Mouse (Mus musculus): ENCODE measurements around the gene Arid1b.

Arid1b gene

GRCm38 (mm10) chr17:5310425-5310888 is 316.3 kb downstream of the Arid1b start:
- no peak for DNase-seq (ENCODE audit: low read depth, low spot score)

- DNase-seq (ENCODE audit: low read depth, low spot score) = no peak
These were observed 316.9 kb downstream of the Arid1b start for GRCm38 (mm10) chr17:5311062-5311461.

GRCm38 (mm10) chr17:5312307-5312706 is 318.2 kb downstream of the Arid1b start:
- DNase-seq (ENCODE audit: low read depth, low spot score) = no peak

GRCm38 (mm10) chr17:5314735-5315134 is 320.6 kb downstream of the Arid1b start:
- DNase-seq (ENCODE audit: low read depth, low spot score) = no peak

- DNase-seq (ENCODE audit: low read depth, low spot score) = peak; percentile 60
These were observed 322.4 kb downstream of the Arid1b start for GRCm38 (mm10) chr17:5316489-5316888.

GRCm38 (mm10) chr17:5321589-5322225 is 327.6 kb downstream of the Arid1b start:
- DNase-seq (ENCODE audit: low read depth, low spot score) = peak; percentile 45

GRCm38 (mm10) chr17:5322594-5322993 is 328.5 kb downstream of the Arid1b start:
- DNase-seq (ENCODE audit: low read depth, low spot score) = peak; percentile 82

GRCm38 (mm10) chr17:5323746-5324145 is 329.6 kb downstream of the Arid1b start:
- DNase-seq (ENCODE audit: low read depth, low spot score) = no peak

GRCm38 (mm10) chr17:5324236-5324876 is 330.2 kb downstream of the Arid1b start:
- peak; percentile 91 for DNase-seq (ENCODE audit: low read depth, low spot score)

GRCm38 (mm10) chr17:5326689-5327088 is 332.6 kb downstream of the Arid1b start:
- DNase-seq (ENCODE audit: low read depth, low spot score) = no peak

- no peak for DNase-seq (ENCODE audit: low read depth, low spot score)
These were observed 333.5 kb downstream of the Arid1b start for GRCm38 (mm10) chr17:5327480-5328180.

- no peak for DNase-seq (ENCODE audit: low read depth, low spot score)
These were observed 335.3 kb downstream of the Arid1b start for GRCm38 (mm10) chr17:5329478-5329877.

GRCm38 (mm10) chr17:5330063-5330462 is 335.9 kb downstream of the Arid1b start:
- DNase-seq (ENCODE audit: low read depth, low spot score) = no peak

GRCm38 (mm10) chr17:5330644-5331043 is 336.5 kb downstream of the Arid1b start:
- no peak for DNase-seq (ENCODE audit: low read depth, low spot score)

GRCm38 (mm10) chr17:5331387-5331786 is 337.3 kb downstream of the Arid1b start:
- DNase-seq (ENCODE audit: low read depth, low spot score) = peak; percentile 61

- no peak for DNase-seq (ENCODE audit: low read depth, low spot score)
These were observed 340.4 kb downstream of the Arid1b start for GRCm38 (mm10) chr17:5334567-5334966.

- no peak for DNase-seq (ENCODE audit: low read depth, low spot score)
These were observed 350.3 kb downstream of the Arid1b start for GRCm38 (mm10) chr17:5344426-5344825.

- no peak for DNase-seq (ENCODE audit: low read depth, low spot score)
These were observed 351.7 kb downstream of the Arid1b start for GRCm38 (mm10) chr17:5345810-5346209.

- DNase-seq (ENCODE audit: low read depth, low spot score) = no peak
These were observed 358.8 kb downstream of the Arid1b start for GRCm38 (mm10) chr17:5352901-5353300.

- DNase-seq (ENCODE audit: low read depth, low spot score) = no peak
These were observed 366.6 kb downstream of the Arid1b start for GRCm38 (mm10) chr17:5360759-5361158.

- DNase-seq (ENCODE audit: low read depth, low spot score) = peak; percentile 17
These were observed 371.9 kb downstream of the Arid1b start for GRCm38 (mm10) chr17:5365992-5366398.

- no peak for DNase-seq (ENCODE audit: low read depth, low spot score)
These were observed 376.9 kb downstream of the Arid1b start for GRCm38 (mm10) chr17:5371032-5371431.

- no peak for DNase-seq (ENCODE audit: low read depth, low spot score)
These were observed 377.4 kb downstream of the Arid1b start for GRCm38 (mm10) chr17:5371521-5371920.
